Mouse (Mus musculus): Measurements from ENCODE around the gene Cox5b.

The Cox5b gene

GRCm38 (mm10) chr1:36691271-36692155 lies at the start of gene Cox5b:
Gene Cox5b, plus strand, starts transcription at chr1:36691449.
- no peak for TF ChIP-seq GATA4 (IDR thresholded peaks at IDR 0.05; ENCODE audit: insufficient replicate concordance, low read length)

- TF ChIP-seq GATA4 (IDR thresholded peaks at IDR 0.05; ENCODE audit: insufficient replicate concordance, low read length) = no peak
These were observed 47.2 kb upstream of the Cox5b start for GRCm38 (mm10) chr1:36643957-36644614.

GRCm38 (mm10) chr1:36644615-36645007 lies 46.6 kb upstream of the Cox5b start:
- TF ChIP-seq GATA4 (IDR thresholded peaks at IDR 0.05; ENCODE audit: insufficient replicate concordance, low read length) = no peak

- TF ChIP-seq GATA4 (IDR thresholded peaks at IDR 0.05; ENCODE audit: insufficient replicate concordance, low read length) = no peak
These were observed 45.0 kb upstream of the Cox5b start for GRCm38 (mm10) chr1:36646285-36646684.

- no peak for TF ChIP-seq GATA4 (IDR thresholded peaks at IDR 0.05; ENCODE audit: insufficient replicate concordance, low read length)
These were observed 43.6 kb upstream of the Cox5b start for GRCm38 (mm10) chr1:36647631-36648030.

GRCm38 (mm10) chr1:36655039-36655438 lies 36.2 kb upstream of the Cox5b start:
- TF ChIP-seq GATA4 (IDR thresholded peaks at IDR 0.05; ENCODE audit: insufficient replicate concordance, low read length) = no peak

GRCm38 (mm10) chr1:36656233-36656632 lies 35.0 kb upstream of the Cox5b start:
- TF ChIP-seq GATA4 (IDR thresholded peaks at IDR 0.05; ENCODE audit: insufficient replicate concordance, low read length) = no peak

GRCm38 (mm10) chr1:36657658-36658415 lies 33.4 kb upstream of the Cox5b start:
- TF ChIP-seq GATA4 (IDR thresholded peaks at IDR 0.05; ENCODE audit: insufficient replicate concordance, low read length) = no peak

GRCm38 (mm10) chr1:36658621-36659399 lies 32.4 kb upstream of the Cox5b start:
- TF ChIP-seq GATA4 (IDR thresholded peaks at IDR 0.05; ENCODE audit: insufficient replicate concordance, low read length) = no peak

GRCm38 (mm10) chr1:36664457-36664856 lies 26.8 kb upstream of the Cox5b start:
- TF ChIP-seq GATA4 (IDR thresholded peaks at IDR 0.05; ENCODE audit: insufficient replicate concordance, low read length) = no peak

GRCm38 (mm10) chr1:36665165-36665723 lies 26.0 kb upstream of the Cox5b start:
- no peak for TF ChIP-seq GATA4 (IDR thresholded peaks at IDR 0.05; ENCODE audit: insufficient replicate concordance, low read length)

- TF ChIP-seq GATA4 (IDR thresholded peaks at IDR 0.05; ENCODE audit: insufficient replicate concordance, low read length) = no peak
These were observed 25.3 kb upstream of the Cox5b start for GRCm38 (mm10) chr1:36665934-36666333.

- TF ChIP-seq GATA4 (IDR thresholded peaks at IDR 0.05; ENCODE audit: insufficient replicate concordance, low read length) = no peak
These were observed 21.0 kb upstream of the Cox5b start for GRCm38 (mm10) chr1:36670256-36670655.

GRCm38 (mm10) chr1:36671260-36671659 lies 20.0 kb upstream of the Cox5b start:
- TF ChIP-seq GATA4 (IDR thresholded peaks at IDR 0.05; ENCODE audit: insufficient replicate concordance, low read length) = no peak
